Mouse (Mus musculus): ENCODE measurements around the gene Gbp5.

GRCm38 (mm10) chr3:142498941-142499340, 5.2 kb downstream of the Gbp5 start:
- TF ChIP-seq CTCF (IDR thresholded peaks at IDR 0.05) (no peak), EP300 (IDR thresholded peaks at IDR 0.05; ENCODE audit: insufficient read depth, low read depth, low read length) (no peak)
